Mouse (Mus musculus) ES-Bruce4 (cell line): ENCODE data around the gene Efcab3. TPM values are rescaled to one million over a fixed set of nuclear protein-coding genes. Genes with fewer than 3 reads are reported as not detected.
A peak's percentile ranks its signal among the peaks of the same experiment; 100 is the strongest.

Source experiments
- H3K27ac ChIP-seq: 2 replicates; pipeline ENCODE4 v1.5.1; 2012; ENCODE audit warnings: low read length, inconsistent platforms; ENCODE audit not compliant: insufficient read depth
- H3K27me3 ChIP-seq: 2 replicates; pipeline ENCODE4 v1.6.1; 2012; ENCODE audit warnings: mild to moderate bottlenecking, low read length, inconsistent platforms; ENCODE audit not compliant: control insufficient read depth, poor library complexity, insufficient read depth, severe bottlenecking
- H3K36me3 ChIP-seq: 2 replicates; pipeline ENCODE4 v1.6.1; 2012; ENCODE audit warnings: inconsistent platforms, mild to moderate bottlenecking, low read length, moderate library complexity; ENCODE audit not compliant: control insufficient read depth, poor library complexity, insufficient read depth, severe bottlenecking
- H3K4me1 ChIP-seq: one replicate; pipeline ENCODE4 v1.8.1; 2011; ENCODE audit warnings: low read length; ENCODE audit not compliant: control insufficient read depth, insufficient read depth
- H3K4me3 ChIP-seq: 2 replicates; pipeline ENCODE4 v1.5.1; 2011; ENCODE audit warnings: low read depth, mild to moderate bottlenecking, low read length
- H3K9ac ChIP-seq: 2 replicates; pipeline ENCODE4 v1.6.1; 2012; ENCODE audit warnings: low read depth, mild to moderate bottlenecking, inconsistent platforms; ENCODE audit not compliant: poor library complexity, severe bottlenecking
- H3K9me3 ChIP-seq: replicated peaks from 2 replicates; pipeline ENCODE4 v1.6.1; 2012; ENCODE audit warnings: mild to moderate bottlenecking, low read length, inconsistent platforms; ENCODE audit not compliant: control insufficient read depth, poor library complexity, insufficient read depth, severe bottlenecking
- CTCF ChIP-seq: IDR thresholded peaks from one replicate; pipeline ENCODE4 v1.8.1; 2011; ENCODE audit warnings: low read depth, low read length
- EP300 ChIP-seq: IDR thresholded peaks from 2 replicates; pipeline ENCODE4 v1.6.1; 2011; ENCODE audit warnings: low read depth, low read length; ENCODE audit not compliant: insufficient read depth
- POLR2A ChIP-seq: IDR thresholded peaks from one replicate; pipeline ENCODE4 v1.8.1; 2011; ENCODE audit warnings: low read length; ENCODE audit not compliant: insufficient read depth
- polyA plus RNA-seq: library from polyadenylated mRNA; stranded (reverse); fragments of >200 nt; gene quantifications from 2 replicates; pipeline ENCODE4 v1.2.4, GENCODE M21; 2011; ENCODE audit warnings: low read depth; ENCODE audit not compliant: missing spikeins, insufficient read depth, insufficient read length

Gene Efcab3
- polyA plus RNA-seq, 1 experiment = not detected

DNA sequence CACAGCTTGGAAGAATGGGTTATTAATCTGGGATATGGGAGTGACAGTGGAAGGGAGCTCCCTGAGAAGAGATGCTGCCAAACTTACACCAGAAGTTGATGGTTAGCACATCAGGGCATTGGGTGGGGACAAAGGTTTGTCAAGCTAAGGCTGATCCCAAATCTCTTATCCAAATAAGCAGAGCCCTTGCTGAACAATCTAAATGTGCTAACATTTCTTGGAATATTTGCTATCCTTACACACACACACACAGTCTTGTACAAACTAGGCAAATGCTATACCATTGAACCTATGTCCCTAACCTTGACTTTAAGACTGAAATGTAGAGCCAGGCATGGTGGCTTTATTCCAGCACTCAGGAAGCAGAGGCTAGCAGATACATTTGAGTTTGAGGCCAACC, 80.2 kb downstream of the Efcab3 start:
- TF ChIP-seq CTCF = no peak
- TF ChIP-seq POLR2A = no peak
- no peak for TF ChIP-seq EP300
- H3K4me1 ChIP-seq = no peaks in the 10 kb centered on the region
- H3K4me3 ChIP-seq = no peak overlapping the region
- no peaks in the 10 kb centered on the region for H3K27me3 ChIP-seq
- H3K36me3 ChIP-seq = peaks cover 13% of the 10 kb centered on the region
- no peaks in the 10 kb centered on the region for H3K9me3 ChIP-seq
- no peak overlapping the region for H3K27ac ChIP-seq
- no peak overlapping the region for H3K9ac ChIP-seq

DNA sequence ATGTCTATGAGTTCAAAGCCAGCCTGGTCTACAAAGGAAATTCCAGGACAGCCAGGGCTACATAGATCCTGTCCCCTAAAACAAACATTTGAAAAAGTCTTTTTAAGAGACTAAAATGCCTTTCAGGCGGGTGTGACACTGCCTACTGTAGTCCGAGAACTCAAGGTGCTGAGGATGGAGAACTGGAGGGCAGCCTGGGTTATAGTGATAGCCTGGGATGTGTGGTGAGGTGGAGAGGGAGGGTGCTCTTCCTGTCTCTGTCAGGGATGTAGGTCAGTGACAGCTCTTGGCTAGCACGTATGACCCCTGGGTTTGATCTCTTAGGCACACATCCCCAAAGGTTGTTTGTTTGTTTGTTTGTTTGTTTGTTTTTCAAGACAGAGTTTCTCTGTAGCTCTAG, 80.7 kb downstream of the Efcab3 start:
- no peak overlapping the region for H3K27ac ChIP-seq
- TF ChIP-seq CTCF = no peak
- no peak for TF ChIP-seq POLR2A
- no peak for TF ChIP-seq EP300
- no peaks in the 10 kb centered on the region for H3K4me1 ChIP-seq
- H3K27me3 ChIP-seq = no peaks in the 10 kb centered on the region
- no peak overlapping the region for H3K9ac ChIP-seq
- H3K4me3 ChIP-seq = no peak overlapping the region
- H3K36me3 ChIP-seq = peaks cover 12% of the 10 kb centered on the region
- no peaks in the 10 kb centered on the region for H3K9me3 ChIP-seq

DNA sequence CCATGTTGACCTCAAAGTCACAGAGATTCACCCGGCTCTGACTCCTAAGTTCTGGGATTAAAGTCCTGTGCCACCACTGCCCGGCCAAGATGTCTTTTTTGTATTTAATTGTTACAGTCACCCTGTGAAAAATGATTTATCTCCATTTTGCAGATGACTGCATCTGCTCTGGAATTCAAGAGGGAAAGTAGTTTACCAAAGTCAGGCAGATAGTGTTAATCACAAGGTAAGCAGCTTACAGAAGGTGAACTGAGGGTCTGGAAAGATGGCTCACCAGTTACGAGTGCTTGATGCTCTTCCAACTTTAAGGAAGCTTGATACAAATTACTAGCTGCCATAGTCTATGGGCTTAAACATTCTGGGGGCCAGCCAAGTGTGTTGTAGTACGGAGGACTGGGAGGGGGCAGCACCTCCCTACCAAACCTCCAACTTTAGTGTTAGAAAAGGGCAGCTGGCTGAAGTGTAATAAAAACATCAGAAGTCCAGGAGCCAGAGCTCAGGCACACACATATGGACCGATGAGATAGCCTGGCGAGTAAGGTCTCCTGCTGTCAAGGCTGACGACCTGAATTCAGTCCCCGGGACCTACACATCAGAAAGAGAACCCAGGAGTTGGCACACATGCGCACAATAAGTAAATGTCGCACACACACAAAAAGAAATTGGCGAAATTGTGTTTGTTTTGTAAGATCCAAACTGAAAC, 81.3 kb downstream of the Efcab3 start:
- no peak overlapping the region for H3K9ac ChIP-seq
- no peak overlapping the region for H3K4me3 ChIP-seq
- H3K36me3 ChIP-seq = peaks cover 7% of the 10 kb centered on the region
- no peak overlapping the region for H3K27ac ChIP-seq
- H3K27me3 ChIP-seq = no peaks in the 10 kb centered on the region
- no peak for TF ChIP-seq EP300
- TF ChIP-seq CTCF = no peak
- no peak for TF ChIP-seq POLR2A
- H3K4me1 ChIP-seq = no peaks in the 10 kb centered on the region
- H3K9me3 ChIP-seq = no peaks in the 10 kb centered on the region

DNA sequence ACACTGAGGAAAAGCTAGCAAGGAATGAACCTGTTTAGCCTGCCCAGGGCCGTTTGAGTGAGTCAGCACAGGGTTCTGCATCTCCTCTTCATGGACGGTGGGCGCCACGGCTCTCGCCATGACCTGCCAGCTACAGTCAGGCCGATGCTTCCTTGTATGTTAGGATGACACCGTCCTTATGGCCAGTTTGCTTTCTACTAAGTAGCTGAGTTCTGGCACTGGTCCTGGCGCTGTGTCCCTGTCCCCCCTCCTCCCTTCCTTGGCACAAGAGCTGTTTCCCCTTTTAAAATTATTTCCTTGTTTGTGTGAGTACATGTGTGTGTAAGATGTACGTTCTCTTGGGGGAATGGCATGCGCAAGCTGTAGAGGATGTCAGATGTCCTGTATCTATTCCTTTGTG, 81.8 kb downstream of the Efcab3 start:
- Histone ChIP-seq H3K9ac (no peak overlapping the region), H3K27me3 (no peaks in the 10 kb centered on the region), H3K27ac (no peak overlapping the region), H3K36me3 (peaks cover 1% of the 10 kb centered on the region; the same call in 1 of the 2 replicates), H3K9me3 (no peaks in the 10 kb centered on the region), H3K4me1 (peaks cover 1% of the 10 kb centered on the region), H3K4me3 (no peak overlapping the region)
- TF ChIP-seq CTCF = no peak
- no peak for TF ChIP-seq POLR2A
- TF ChIP-seq EP300 = no peak

DNA sequence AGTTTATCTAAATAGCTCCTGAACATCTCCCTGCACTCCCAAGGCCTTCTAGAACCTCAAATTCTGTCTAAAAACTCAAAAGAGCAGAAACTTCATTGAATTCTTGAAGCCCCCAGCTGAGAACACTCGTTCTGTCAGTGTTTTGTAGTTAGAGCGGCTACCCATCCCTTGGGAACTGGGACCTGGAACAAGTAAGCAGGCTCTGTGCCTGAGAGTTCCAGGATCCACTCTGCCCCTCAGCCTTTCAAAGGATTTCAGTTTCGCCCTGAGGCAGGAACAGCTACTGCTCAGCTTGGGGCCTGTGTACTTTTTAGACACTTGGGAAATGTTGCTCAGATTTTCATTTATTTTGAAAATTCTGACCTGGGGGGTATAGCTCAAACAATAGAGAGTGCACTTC, 83.2 kb downstream of the Efcab3 start, which contains the start of gene Gm10842:
Gm10842 (plus strand) TSS at position 301 of the 400 bp plus-strand sequence.
- Histone ChIP-seq H3K36me3 (no peaks in the 10 kb centered on the region), H3K9me3 (no peaks in the 10 kb centered on the region), H3K27ac (no peak within 1 kb of the TSS), H3K9ac (no peak within 1 kb of the TSS), H3K4me3 (no peak within 1 kb of the TSS), H3K27me3 (no peaks in the 10 kb centered on the region), H3K4me1 (peaks cover 2% of the 10 kb centered on the region)
- TF ChIP-seq POLR2A (no peak), CTCF (no peak), EP300 (no peak)

DNA sequence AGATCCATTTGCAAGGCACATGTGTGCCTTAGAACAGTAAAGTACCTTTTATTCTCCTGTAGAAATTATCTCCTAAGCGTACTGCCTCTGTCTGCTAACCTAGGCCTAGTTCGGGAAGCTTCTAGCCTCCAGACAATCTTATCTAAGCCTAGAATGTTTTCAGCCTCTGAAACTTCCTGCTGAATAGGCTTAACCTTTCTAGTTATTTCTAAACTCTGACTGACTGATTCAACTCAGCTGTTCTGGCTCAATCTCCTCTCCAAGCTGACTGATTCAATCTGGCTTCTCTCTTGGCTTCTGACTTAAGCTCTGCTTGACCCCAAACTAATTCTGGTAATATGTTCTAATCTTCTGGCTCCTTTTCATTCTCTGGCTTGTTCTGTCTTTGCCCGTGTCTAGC, 86.0 kb downstream of the Efcab3 start:
- peaks cover 10% of the 10 kb centered on the region for H3K4me1 ChIP-seq
- H3K9me3 ChIP-seq = no peaks in the 10 kb centered on the region
- no peak overlapping the region for H3K9ac ChIP-seq
- no peak overlapping the region for H3K4me3 ChIP-seq
- H3K36me3 ChIP-seq = no peaks in the 10 kb centered on the region
- H3K27me3 ChIP-seq = no peaks in the 10 kb centered on the region
- TF ChIP-seq EP300 (no peak), POLR2A (no peak), CTCF (no peak)
- H3K27ac ChIP-seq = peak overlapping the region; percentile 22; the same call in 1 of the 2 replicates
